Mouse (Mus musculus) embryo, embryonic 11.5 days (tissue): ENCODE data around the gene Pabpc4.

Experiments used
- DNase-seq: peaks from one replicate; pipeline ENCODE4 v3.0.0-alpha.2; 2012; ENCODE audit warnings: low read depth, low spot score

The Pabpc4 gene

GRCm38 (mm10) chr4:123342091-123342641 lies 80.0 kb downstream of the Pabpc4 start:
- peak; percentile 13 for DNase-seq

GRCm38 (mm10) chr4:123342642-123343470 lies 80.7 kb downstream of the Pabpc4 start, which contains the start of gene Bmp8a:
Bmp8a (minus strand) TSS chr4:123343252.
- peak; percentile 65 for DNase-seq

- DNase-seq: no peak
Measured at GRCm38 (mm10) chr4:123343471-123343789, 81.3 kb downstream of the Pabpc4 start.
